Mouse (Mus musculus): ENCODE measurements around the gene Fgb.

GRCm38 (mm10) chr3:83070231-83070630 lies 20.6 kb upstream of the Fgb start:
- TF ChIP-seq CTCF (conservative IDR thresholded peaks at IDR 0.05; ENCODE audit: insufficient read depth, insufficient read length, low read depth, low read length) (no peak), POLR2A (IDR thresholded peaks at IDR 0.05; ENCODE audit: low read depth, low read length) (no peak)

All from kidney, adult 2 months (tissue).